Mouse (Mus musculus) leukemia stem cell, adult 10-12 weeks (primary cell): ENCODE results near the gene Ogfod1. TPM values are rescaled to one million over a fixed set of nuclear protein-coding genes. Genes with fewer than 3 reads are reported as not detected.

Experiments
- polyA plus RNA-seq: library from polyadenylated mRNA; stranded (reverse); fragments of >175 nt; gene quantifications from 2 replicates; pipeline ENCODE4 v1.2.3, GENCODE M21; 2012; ENCODE audit warnings: low replicate concordance

Ogfod1 gene
- 1.5 and 3.1 TPM in 2 replicates for polyA plus RNA-seq

GRCm38 (mm10) chr8:94036944-94037524 is at the start of gene Ogfod1, which contains the start of gene Nudt21:
Gene Ogfod1, plus strand, starts transcription at chr8:94037198.
Gene Nudt21, minus strand, starts transcription at chr8:94037031.

GRCm38 (mm10) chr8:94012013-94012951 is 24.7 kb upstream of the Ogfod1 start, which contains the start of gene Amfr:
Gene Amfr, minus strand, starts transcription at chr8:94012842.

GRCm38 (mm10) chr8:94098081-94098974 is 61.3 kb downstream of the Ogfod1 start, which contains the start of gene Bbs2:
Gene Bbs2, minus strand, starts transcription at chr8:94098928.

Other genes starting within 250 kb of the Ogfod1 start
- gene Gnao1, start 227.2 kb upstream of the Ogfod1 start, polyA plus RNA-seq, result not detected in 2 replicates
- gene Amfr, start 24.4 kb upstream of the Ogfod1 start, polyA plus RNA-seq, result 57.3 and 109 TPM in 2 replicates
- gene Nudt21, start 167 bp upstream of the Ogfod1 start, polyA plus RNA-seq, result 622 and 727 TPM in 2 replicates
- 1.3 and 3.2 TPM in 2 replicates for gene Bbs2, start 61.7 kb downstream of the Ogfod1 start, polyA plus RNA-seq
- gene Mt4, start 100.0 kb downstream of the Ogfod1 start, polyA plus RNA-seq, result not detected in 2 replicates
- not detected in 2 replicates for gene Mt3, start 115.4 kb downstream of the Ogfod1 start, polyA plus RNA-seq
- gene Mt2, start 135.5 kb downstream of the Ogfod1 start, polyA plus RNA-seq, result 287 and 345 TPM in 2 replicates
- gene Mt1, start 141.9 kb downstream of the Ogfod1 start, polyA plus RNA-seq, result 66.7 and 296 TPM in 2 replicates
- 2.9 and 5.0 TPM in 2 replicates for gene Nup93, start 177.4 kb downstream of the Ogfod1 start, polyA plus RNA-seq